In genomic region chr3:32617053-32617642, GRCm38 (mm10) we compare ENCODE assay signal across 8 mouse cellular contexts. TPM values are rescaled to one million over a fixed set of nuclear protein-coding genes. Genes with fewer than 3 reads are reported as not detected.
A peak's percentile ranks its signal among the peaks of the same experiment; 100 is the strongest.
DNase-seq lines count a peak whose midpoint lies in the region; ATAC-seq and TF ChIP-seq lines count a peak whose summit lies in the region.

No protein-coding gene starts in this region.

- DNase-seq in layer of hippocampus, adult 2 months (ENCODE audit: low spot score in 2 of 2), result no peak
- no peak for DNase-seq in layer of hippocampus, adult 11-12 months (ENCODE audit: low spot score)
- no peak for DNase-seq in midbrain, embryonic 10.5 days (ENCODE audit: low spot score)
- no peak for DNase-seq in layer of hippocampus, adult 9-10 months (ENCODE audit: low spot score)
- no peak for DNase-seq in cerebellum, adult 8-10 months
- DNase-seq in left cerebral cortex, adult 18-20 months (ENCODE audit: low spot score in 2 of 2), result no peak

- H3K27me3 ChIP-seq in midbrain, embryonic 10.5 days (ENCODE audit: low read depth, poor library complexity, severe bottlenecking), result no peaks in the 10 kb centered on the region

- no peak for TF ChIP-seq CTCF in layer of hippocampus, adult 2 months (conservative IDR thresholded peaks at IDR 0.05)

- WGBS in midbrain, embryonic 10.5 days, result 26% methylated on average over 16 of the region's 16 CpGs

- peak; percentile 18 to 19; a peak in 2 of 4 replicates for ATAC-seq in hematopoietic stem cell, adult 5-6 weeks (replicated peaks in 1 of 2; ENCODE audit: insufficient read depth in 1 of 2, low FRiP score in 2 of 2, low TSS enrichment in 1 of 2, low read depth in 1 of 2, poor library complexity in 2 of 2, severe bottlenecking in 2 of 2)

- 0 out of 2 replicates have a peak, but pooled peaks cover 4% of the 10 kb centered on the region for H3K36me3 ChIP-seq in midbrain, embryonic 10.5 days

- H3K27ac ChIP-seq in layer of hippocampus, adult 2 months, result peak overlapping the region; percentile 62; the same call in 1 of the 2 replicates
- H3K27ac ChIP-seq in brown adipose tissue, adult 24 weeks (replicated peaks; ENCODE audit: low read depth, low read length), result no peak overlapping the region
- H3K27ac ChIP-seq in midbrain, embryonic 10.5 days (replicated peaks), result peak overlapping the region; percentile 87

- H3K4me3 ChIP-seq in layer of hippocampus, adult 2 months, result peak overlapping the region; percentile 57
- peak overlapping the region; percentile 37 for H3K4me3 ChIP-seq in brown adipose tissue, adult 24 weeks (ENCODE audit: insufficient read depth, low read depth, low read length)
- peak overlapping the region; percentile 80 for H3K4me3 ChIP-seq in midbrain, embryonic 10.5 days

- H3K9me3 ChIP-seq in midbrain, embryonic 10.5 days (replicated peaks), result no peaks in the 10 kb centered on the region

- no peaks in the 10 kb centered on the region; the same call in none of the 2 replicates for H3K4me1 ChIP-seq in brown adipose tissue, adult 24 weeks (ENCODE audit: control insufficient read depth, insufficient read depth, insufficient read length, low read length)
- H3K4me1 ChIP-seq in midbrain, embryonic 10.5 days, result peaks cover 20% of the 10 kb centered on the region

RNA-seq across cellular contexts. Expression of gene Gnb4, which starts 0.8 kb away (rescaled TPM):
- total RNA-seq in layer of hippocampus, adult 2 months (2021), result 10 to 100 TPM; 12.4 to 18.6 TPM
- polyA plus RNA-seq in brown adipose tissue, adult 24 weeks (2012; ENCODE audit: insufficient read depth, insufficient read length, missing spikeins), result 5.4 and 6.8 TPM in 2 replicates
- total RNA-seq in hematopoietic stem cell, adult 5-6 weeks (2017), result 15.7 and 20.7 TPM in 2 replicates
- polyA plus RNA-seq in midbrain, embryonic 10.5 days (2016; fragmentation: Nextera tagmentation; extraction: Ambion mirVana), result 46.4 and 49.4 TPM in 2 replicates
- 10 to 100 TPM; 29.2 to 31.4 TPM for total RNA-seq in left cerebral cortex, adult 18-20 months (2021)
